Mouse (Mus musculus): ENCODE results near the gene Ino80e. TPM values are rescaled to one million over a fixed set of nuclear protein-coding genes. Genes with fewer than 3 reads are reported as not detected.

Gene Ino80e
- polyA plus RNA-seq, 1 experiment = 74.1 TPM

DNA sequence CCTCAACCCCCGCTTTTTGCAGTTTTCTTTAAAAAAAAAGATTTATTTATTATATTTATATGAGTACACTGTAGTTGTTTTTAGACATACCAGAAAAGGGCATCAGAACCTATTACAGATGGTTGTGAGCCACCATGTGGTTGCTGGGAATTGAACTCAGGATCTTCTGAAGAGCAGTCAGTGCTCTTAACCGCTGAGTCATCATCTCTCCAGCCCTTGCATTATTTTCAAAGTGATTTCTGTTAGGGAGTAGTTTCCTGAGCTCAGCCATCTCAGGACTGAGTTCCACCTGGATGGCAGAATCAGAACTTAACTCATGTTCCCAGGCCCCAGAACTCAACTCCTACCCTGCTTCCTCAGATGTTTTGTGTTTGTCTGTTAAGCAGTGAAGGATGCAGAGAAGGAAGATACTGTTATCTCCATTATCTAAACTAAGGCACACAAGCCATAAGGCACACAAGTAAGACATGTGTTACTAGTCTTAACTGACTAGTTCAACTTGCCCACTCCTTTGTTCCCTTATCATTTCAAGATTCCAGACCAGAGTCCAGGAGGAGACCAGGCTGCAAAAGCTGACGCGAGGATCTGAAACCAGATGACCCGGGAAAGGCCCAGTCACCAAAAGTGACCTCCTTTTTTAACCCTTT is 52.3 kb downstream of the Ino80e start:
- no peaks in the 10 kb centered on the region for H3K27me3 ChIP-seq (ENCODE audit: control insufficient read depth, insufficient read depth, low read length)
- TF ChIP-seq CTCF (IDR thresholded peaks at IDR 0.05; ENCODE audit: control insufficient read depth, insufficient read depth, insufficient replicate concordance, low read depth, low read length) (no peak), POLR2A (IDR thresholded peaks at IDR 0.05; ENCODE audit: control insufficient read depth, low read depth, low read length) (no peak)
- peaks cover 13% of the 10 kb centered on the region for H3K4me1 ChIP-seq (ENCODE audit: control insufficient read depth, insufficient read depth, low read length)
- H3K27ac ChIP-seq (ENCODE audit: control insufficient read depth, insufficient read depth, low read depth, low read length) = no peak overlapping the region
- no peaks in the 10 kb centered on the region for H3K36me3 ChIP-seq (ENCODE audit: control insufficient read depth, insufficient read depth, low read length)
- no peak overlapping the region for H3K4me3 ChIP-seq (ENCODE audit: control insufficient read depth, low read depth, low read length)

DNA sequence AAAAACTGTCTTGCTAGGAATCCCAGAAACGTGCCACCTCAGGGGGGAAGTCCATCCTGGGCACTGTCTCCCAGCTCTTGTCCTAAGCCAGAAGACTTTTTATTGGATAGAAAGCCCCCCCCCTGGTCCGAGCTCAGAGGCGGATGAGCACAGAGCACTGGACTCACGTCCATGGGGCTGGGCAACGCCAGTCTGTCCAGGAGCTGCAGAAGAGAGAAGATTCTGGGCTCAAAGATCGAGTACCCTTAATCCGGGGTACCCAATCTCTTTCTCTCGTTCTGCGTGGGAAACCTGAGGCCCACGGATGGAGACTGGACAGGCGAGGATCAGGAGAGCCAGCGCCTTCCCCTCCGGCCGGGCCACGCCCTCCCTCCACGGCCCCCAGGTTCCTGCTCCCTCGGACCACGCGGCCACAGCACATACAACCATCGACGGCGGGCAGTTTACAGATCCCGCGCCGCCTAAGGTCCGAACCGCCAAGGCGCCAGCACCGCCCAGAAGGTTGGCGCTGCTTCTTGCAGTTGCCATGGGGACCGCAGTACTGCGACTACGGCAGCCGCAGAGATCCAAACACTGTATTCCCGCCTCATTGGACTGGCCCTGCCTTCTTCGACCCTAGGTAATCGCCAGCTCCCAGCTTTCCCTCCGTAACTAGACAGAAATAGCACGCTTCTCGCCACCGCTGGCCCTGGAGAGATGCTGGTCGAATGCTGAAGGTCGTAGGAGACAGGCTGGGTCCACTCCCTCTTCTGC is 53.3 kb downstream of the Ino80e start:
- Histone ChIP-seq H3K27me3 (ENCODE audit: control insufficient read depth, insufficient read depth, low read length) (no peaks in the 10 kb centered on the region), H3K36me3 (ENCODE audit: control insufficient read depth, insufficient read depth, low read length) (no peaks in the 10 kb centered on the region), H3K4me1 (ENCODE audit: control insufficient read depth, insufficient read depth, low read length) (peaks cover 13% of the 10 kb centered on the region), H3K4me3 (ENCODE audit: control insufficient read depth, low read depth, low read length) (peak overlapping the region; percentile 86), H3K27ac (ENCODE audit: control insufficient read depth, insufficient read depth, low read depth, low read length) (peak overlapping the region; percentile 72)
- peak; percentile 88 for TF ChIP-seq POLR2A (IDR thresholded peaks at IDR 0.05; ENCODE audit: control insufficient read depth, low read depth, low read length)
- no peak for TF ChIP-seq CTCF (IDR thresholded peaks at IDR 0.05; ENCODE audit: control insufficient read depth, insufficient read depth, insufficient replicate concordance, low read depth, low read length)

DNA sequence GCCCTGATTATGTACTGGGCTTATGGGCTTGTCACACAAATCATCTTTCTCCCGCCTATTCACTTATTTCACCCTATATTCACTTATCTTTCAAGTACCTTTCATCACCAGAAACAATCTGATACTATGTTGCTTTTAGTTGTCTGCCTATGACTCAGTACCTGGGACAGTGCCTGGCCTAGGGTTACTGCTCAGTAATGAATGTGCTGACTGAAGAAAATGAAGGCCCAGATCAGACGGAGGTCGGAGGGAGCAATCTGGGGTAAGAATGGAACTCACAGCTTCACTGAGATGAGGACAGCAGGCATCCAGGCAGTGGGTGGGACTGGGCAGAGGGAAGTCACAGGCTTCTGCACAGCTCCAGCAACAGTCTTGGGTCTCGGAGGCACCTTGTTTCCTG is 54.8 kb downstream of the Ino80e start:
- H3K27me3 ChIP-seq (ENCODE audit: control insufficient read depth, insufficient read depth, low read length) = no peaks in the 10 kb centered on the region
- peaks cover 13% of the 10 kb centered on the region for H3K4me1 ChIP-seq (ENCODE audit: control insufficient read depth, insufficient read depth, low read length)
- no peak for TF ChIP-seq CTCF (IDR thresholded peaks at IDR 0.05; ENCODE audit: control insufficient read depth, insufficient read depth, insufficient replicate concordance, low read depth, low read length)
- no peak for TF ChIP-seq POLR2A (IDR thresholded peaks at IDR 0.05; ENCODE audit: control insufficient read depth, low read depth, low read length)
- no peak overlapping the region for H3K27ac ChIP-seq (ENCODE audit: control insufficient read depth, insufficient read depth, low read depth, low read length)
- H3K4me3 ChIP-seq (ENCODE audit: control insufficient read depth, low read depth, low read length) = peak overlapping the region; percentile 86
- H3K36me3 ChIP-seq (ENCODE audit: control insufficient read depth, insufficient read depth, low read length) = no peaks in the 10 kb centered on the region

DNA sequence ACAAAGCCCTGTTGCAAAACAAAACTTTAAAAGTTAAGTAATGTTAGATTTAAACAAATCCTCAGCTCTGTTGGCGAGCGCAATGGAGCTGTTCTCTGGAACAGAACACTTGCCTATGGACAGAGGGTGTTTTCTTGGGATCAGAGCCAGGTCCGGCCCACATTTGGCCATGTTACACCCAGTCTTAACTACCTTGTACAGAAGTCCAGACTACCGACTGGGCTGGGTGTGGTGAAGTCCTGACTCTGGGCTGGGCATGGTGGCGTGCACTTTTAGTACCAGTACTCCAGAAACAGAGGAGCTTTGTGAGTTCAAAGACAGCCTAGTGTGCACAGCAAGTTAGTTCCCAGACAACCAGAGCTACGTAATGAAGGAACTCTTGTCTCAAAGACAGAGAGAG is 55.2 kb downstream of the Ino80e start:
- no peaks in the 10 kb centered on the region for H3K36me3 ChIP-seq (ENCODE audit: control insufficient read depth, insufficient read depth, low read length)
- TF ChIP-seq POLR2A (IDR thresholded peaks at IDR 0.05; ENCODE audit: control insufficient read depth, low read depth, low read length) (no peak), CTCF (IDR thresholded peaks at IDR 0.05; ENCODE audit: control insufficient read depth, insufficient read depth, insufficient replicate concordance, low read depth, low read length) (no peak)
- H3K4me1 ChIP-seq (ENCODE audit: control insufficient read depth, insufficient read depth, low read length) = peaks cover 13% of the 10 kb centered on the region
- no peaks in the 10 kb centered on the region for H3K27me3 ChIP-seq (ENCODE audit: control insufficient read depth, insufficient read depth, low read length)
- H3K4me3 ChIP-seq (ENCODE audit: control insufficient read depth, low read depth, low read length) = peak overlapping the region; percentile 23
- H3K27ac ChIP-seq (ENCODE audit: control insufficient read depth, insufficient read depth, low read depth, low read length) = no peak overlapping the region

DNA sequence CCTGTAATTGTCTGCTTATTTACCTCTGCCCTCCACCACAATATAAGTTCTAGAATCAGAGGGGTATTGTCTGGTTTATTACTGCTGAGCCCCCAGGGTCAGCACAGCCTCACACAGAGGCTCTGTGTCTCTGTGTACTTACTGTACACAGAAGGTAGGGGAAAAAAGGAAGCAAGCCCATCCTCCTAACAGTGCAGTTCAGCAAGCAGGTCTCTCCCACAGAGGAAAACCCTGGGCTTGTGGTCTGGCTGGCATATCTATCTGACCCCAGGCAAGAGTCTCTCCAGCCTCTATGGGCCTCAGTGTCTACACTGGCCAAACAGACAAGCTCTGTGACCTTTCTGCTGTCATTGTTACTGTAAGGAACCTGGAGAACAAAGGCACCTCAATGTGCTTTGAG is 58.4 kb downstream of the Ino80e start:
- H3K4me1 ChIP-seq (ENCODE audit: control insufficient read depth, insufficient read depth, low read length) = peaks cover 22% of the 10 kb centered on the region
- H3K27me3 ChIP-seq (ENCODE audit: control insufficient read depth, insufficient read depth, low read length) = no peaks in the 10 kb centered on the region
- no peak overlapping the region for H3K27ac ChIP-seq (ENCODE audit: control insufficient read depth, insufficient read depth, low read depth, low read length)
- TF ChIP-seq POLR2A (IDR thresholded peaks at IDR 0.05; ENCODE audit: control insufficient read depth, low read depth, low read length) (no peak), CTCF (IDR thresholded peaks at IDR 0.05; ENCODE audit: control insufficient read depth, insufficient read depth, insufficient replicate concordance, low read depth, low read length) (no peak)
- H3K36me3 ChIP-seq (ENCODE audit: control insufficient read depth, insufficient read depth, low read length) = no peaks in the 10 kb centered on the region
- H3K4me3 ChIP-seq (ENCODE audit: control insufficient read depth, low read depth, low read length) = no peak overlapping the region

DNA sequence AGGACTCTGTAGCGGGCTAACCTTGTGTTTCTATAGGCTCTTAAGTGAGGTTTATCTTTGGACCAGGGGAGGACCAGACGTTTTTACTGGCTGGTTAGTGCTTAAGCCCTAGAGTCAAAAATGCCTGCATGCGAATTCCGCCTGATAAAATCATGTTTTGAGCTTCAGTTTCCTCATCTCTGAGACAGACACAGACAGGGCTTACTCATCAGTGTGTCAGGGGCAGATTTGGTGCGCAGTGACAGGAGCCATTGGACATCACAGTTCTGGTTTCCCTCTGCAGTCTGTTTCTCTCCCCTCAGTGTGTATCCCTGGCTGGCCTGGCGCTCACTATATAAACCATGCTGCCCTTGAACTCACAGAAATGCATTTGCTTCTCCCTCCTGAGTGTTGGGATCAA is 59.0 kb downstream of the Ino80e start:
- no peak overlapping the region for H3K27ac ChIP-seq (ENCODE audit: control insufficient read depth, insufficient read depth, low read depth, low read length)
- peaks cover 26% of the 10 kb centered on the region for H3K4me1 ChIP-seq (ENCODE audit: control insufficient read depth, insufficient read depth, low read length)
- no peaks in the 10 kb centered on the region for H3K27me3 ChIP-seq (ENCODE audit: control insufficient read depth, insufficient read depth, low read length)
- H3K4me3 ChIP-seq (ENCODE audit: control insufficient read depth, low read depth, low read length) = no peak overlapping the region
- no peaks in the 10 kb centered on the region for H3K36me3 ChIP-seq (ENCODE audit: control insufficient read depth, insufficient read depth, low read length)
- TF ChIP-seq CTCF (IDR thresholded peaks at IDR 0.05; ENCODE audit: control insufficient read depth, insufficient read depth, insufficient replicate concordance, low read depth, low read length) (no peak), POLR2A (IDR thresholded peaks at IDR 0.05; ENCODE audit: control insufficient read depth, low read depth, low read length) (no peak)

DNA sequence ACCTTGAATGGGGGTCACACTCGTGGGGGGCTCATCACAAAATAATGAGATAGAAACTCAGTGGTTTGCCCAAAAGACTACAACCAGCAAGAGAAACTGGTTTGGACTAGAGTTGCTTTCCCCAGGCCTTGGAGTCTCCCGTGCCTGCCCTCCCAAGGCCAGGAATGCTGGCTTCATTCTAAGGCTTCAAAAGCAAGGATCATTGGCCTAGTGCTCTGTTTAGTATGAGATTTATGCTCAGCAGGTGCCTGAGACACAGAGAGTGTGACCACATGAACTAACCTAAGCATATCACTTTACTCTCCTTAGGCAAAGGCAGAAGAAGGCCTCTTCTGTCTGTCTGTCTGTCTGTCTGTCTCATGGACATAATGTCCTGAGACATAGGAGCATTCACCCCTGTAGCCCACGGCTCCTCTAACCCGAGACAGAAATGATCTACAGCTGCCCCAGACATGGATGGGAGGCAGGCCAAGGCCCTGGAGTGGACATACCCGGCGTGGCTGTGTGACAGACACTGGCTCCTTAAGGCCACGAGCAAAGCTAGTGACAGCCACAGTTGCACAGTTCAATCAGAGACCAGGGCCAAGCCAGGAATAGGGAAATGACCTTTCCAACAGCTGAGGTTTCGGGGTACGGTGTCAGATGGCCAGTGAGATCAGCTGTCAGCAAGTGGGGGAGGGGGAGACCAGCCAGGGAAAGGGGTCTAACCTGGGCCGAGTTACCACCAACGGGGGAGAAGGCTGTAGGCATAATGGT is 59.9 kb downstream of the Ino80e start:
- TF ChIP-seq CTCF (IDR thresholded peaks at IDR 0.05; ENCODE audit: control insufficient read depth, insufficient read depth, insufficient replicate concordance, low read depth, low read length) = no peak
- TF ChIP-seq POLR2A (IDR thresholded peaks at IDR 0.05; ENCODE audit: control insufficient read depth, low read depth, low read length) = no peak
- Histone ChIP-seq H3K27me3 (ENCODE audit: control insufficient read depth, insufficient read depth, low read length) (no peaks in the 10 kb centered on the region), H3K27ac (ENCODE audit: control insufficient read depth, insufficient read depth, low read depth, low read length) (no peak overlapping the region), H3K4me1 (ENCODE audit: control insufficient read depth, insufficient read depth, low read length) (peaks cover 19% of the 10 kb centered on the region), H3K4me3 (ENCODE audit: control insufficient read depth, low read depth, low read length) (no peak overlapping the region), H3K36me3 (ENCODE audit: control insufficient read depth, insufficient read depth, low read length) (no peaks in the 10 kb centered on the region)
